Mouse (Mus musculus) liver, embryonic 14.5 days (tissue): ENCODE results near the gene Mbnl2. TPM values are rescaled to one million over a fixed set of nuclear protein-coding genes. Genes with fewer than 3 reads are reported as not detected.

Experiments used
- ATAC-seq: fragments of 200-750 bp; cut with Nextera tagmentation; 2 replicates; pipeline ENCODE4 v1.8.0; 2017; ENCODE audit warnings: moderate number of reproducible peaks, mild to moderate bottlenecking, moderate library complexity; ENCODE audit not compliant: insufficient read depth
- DNase-seq, 3 experiments: peaks; one replicate each; pipeline ENCODE4 v3.0.0-alpha.2; 2012 to 2013; ENCODE audit warnings: low read depth in 3 of 3, low spot score in 3 of 3
- H3K27ac ChIP-seq: fragments of 300-500 bp; sonication (generic); 2 replicates; pipeline ENCODE4 v1.5.1; 2014; ENCODE audit warnings: moderate library complexity, mild to moderate bottlenecking, control low read depth, inconsistent platforms
- H3K27me3 ChIP-seq: fragments of 300-500 bp; sonication (generic); 2 replicates; pipeline ENCODE4 v1.6.1; 2014; ENCODE audit warnings: mild to moderate bottlenecking, low read length, moderate library complexity; ENCODE audit not compliant: control insufficient read depth, insufficient read depth
- H3K36me3 ChIP-seq: fragments of 300-500 bp; sonication (generic); replicated peaks from 2 replicates; pipeline ENCODE4 v1.6.1; 2014; ENCODE audit warnings: low read depth; ENCODE audit not compliant: control insufficient read depth, insufficient read depth
- H3K4me1 ChIP-seq, 2 experiments: fragments of 200-500 bp in 1 of 2; fragments of 300-500 bp in 1 of 2; sonication (generic) in 1 of 2; replicated peaks; 2 replicates each; pipeline ENCODE4 v1.6.1; 2012 to 2014; ENCODE audit warnings: antibody characterized with exemption in 1 of 2, inconsistent platforms in 1 of 2, low read length in 1 of 2; ENCODE audit not compliant: control insufficient read depth in 2 of 2, insufficient read depth in 2 of 2
- H3K4me2 ChIP-seq: fragments of 300-500 bp; sonication (generic); 2 replicates; pipeline ENCODE4 v1.6.1; 2014; ENCODE audit warnings: low read depth, mild to moderate bottlenecking, control low read depth, moderate library complexity
- H3K4me3 ChIP-seq, 2 experiments: fragments of 200-500 bp in 1 of 2; fragments of 300-500 bp in 1 of 2; sonication (generic) in 1 of 2; 2 replicates each; pipeline ENCODE4 v1.5.1; 2012 to 2014; ENCODE audit warnings: low read depth in 2 of 2, low read length in 2 of 2, mild to moderate bottlenecking in 2 of 2, control low read depth in 1 of 2, inconsistent platforms in 1 of 2, moderate library complexity in 1 of 2; ENCODE audit not compliant: insufficient read depth in 1 of 2
- H3K9ac ChIP-seq: fragments of 300-500 bp; sonication (generic); replicated peaks from 2 replicates; pipeline ENCODE4 v1.6.1; 2014; ENCODE audit warnings: mild to moderate bottlenecking, control low read depth, moderate library complexity
- H3K9me3 ChIP-seq: fragments of 300-500 bp; sonication (generic); 2 replicates; pipeline ENCODE4 v1.6.1; 2016; ENCODE audit warnings: low read length, mixed read lengths; ENCODE audit not compliant: control insufficient read depth
- CTCF ChIP-seq: IDR thresholded peaks from 2 replicates; pipeline ENCODE4 v1.5.1; 2016; ENCODE audit warnings: antibody characterized with exemption, low read depth, control low read depth
- EP300 ChIP-seq: IDR thresholded peaks from 2 replicates; pipeline ENCODE4 v1.6.1; 2016; ENCODE audit warnings: antibody characterized with exemption, low read depth
- WGBS: fragments of 180-500 bp; shearing (Covaris S2); extraction: QIAGEN DNeasy Blood & Tissue Kit; methylation state at CpG from one replicate; pipeline ENCODE4 v1.1.7; 2014; ENCODE audit not compliant: insufficient replicate concordance; 5-methylcytosine and 5-hydroxymethylcytosine counted together
- polyA plus RNA-seq, 2 experiments: library from polyadenylated mRNA; depleted of rRNA in 1 of 2; stranded (reverse) in 1 of 2; unstranded in 1 of 2; fragments of >200 nt; fragmentation: Nextera tagmentation in 1 of 2; extraction: Ambion mirVana in 1 of 2; gene quantifications; 2 replicates each; pipeline versions ENCODE4 v1.2.1 to v1.2.3; 2012 to 2014

The Mbnl2 gene
- polyA plus RNA-seq, 2 experiments: 6.5 to 13.5 TPM

GRCm38 (mm10) chr14:120368914-120369391, 93.5 kb downstream of the Mbnl2 start:
- Histone ChIP-seq H3K4me3 (no peak overlapping the region), H3K9me3 (no peaks in the 10 kb centered on the region), H3K27ac (no peak overlapping the region), H3K9ac (no peak overlapping the region), H3K36me3 (no peaks in the 10 kb centered on the region), H3K4me1 (peaks cover 0 to 7% of the 10 kb centered on the region in 2 experiments; a peak in 2 of 4 replicates), H3K27me3 (no peaks in the 10 kb centered on the region), H3K4me2 (no peak overlapping the region)
- 49% methylated on average over 8 of the region's 8 CpGs for WGBS
- DNase-seq (no peak), ATAC-seq (no peak)
- TF ChIP-seq CTCF: no peak
- no peak for TF ChIP-seq EP300

GRCm38 (mm10) chr14:120370044-120370443, 94.6 kb downstream of the Mbnl2 start:
- WGBS: 50% methylated on average over 7 of the region's 14 CpGs

GRCm38 (mm10) chr14:120370631-120371030, 95.2 kb downstream of the Mbnl2 start:
- no peak for ATAC-seq
- Histone ChIP-seq H3K4me2 (no peak overlapping the region), H3K9me3 (no peaks in the 10 kb centered on the region), H3K36me3 (no peaks in the 10 kb centered on the region), H3K4me3 (no peak overlapping the region), H3K27ac (no peak overlapping the region), H3K27me3 (no peaks in the 10 kb centered on the region), H3K9ac (no peak overlapping the region), H3K4me1 (peaks cover 0 to 7% of the 10 kb centered on the region in 2 experiments; a peak in 2 of 4 replicates)
- DNase-seq: no peak
- no peak for TF ChIP-seq EP300
- TF ChIP-seq CTCF: no peak
- WGBS: 61% methylated on average over 11 of the region's 11 CpGs

More at GRCm38 (mm10) chr14:120370044-120370443, 94.6 kb downstream of the Mbnl2 start:
- H3K9me3 ChIP-seq: no peaks in the 10 kb centered on the region
- no peak overlapping the region for H3K9ac ChIP-seq
- no peak overlapping the region for H3K4me2 ChIP-seq
- H3K36me3 ChIP-seq: no peaks in the 10 kb centered on the region
- no peak overlapping the region for H3K4me3 ChIP-seq
- ATAC-seq (no peak), DNase-seq (no peak)
- TF ChIP-seq EP300 (no peak), CTCF (no peak)
- peaks cover 0 to 7% of the 10 kb centered on the region in 2 experiments; a peak in 2 of 4 replicates for H3K4me1 ChIP-seq
- H3K27ac ChIP-seq: no peak overlapping the region
- no peaks in the 10 kb centered on the region for H3K27me3 ChIP-seq

- Histone ChIP-seq H3K9me3 (no peaks in the 10 kb centered on the region), H3K9ac (no peak overlapping the region), H3K27ac (no peak overlapping the region), H3K4me1 (peaks cover 0 to 7% of the 10 kb centered on the region in 2 experiments; a peak in 2 of 4 replicates), H3K27me3 (no peaks in the 10 kb centered on the region), H3K4me2 (no peak overlapping the region), H3K36me3 (no peaks in the 10 kb centered on the region), H3K4me3 (no peak overlapping the region)
- WGBS: 60% methylated on average over 5 of the region's 5 CpGs
- ATAC-seq (no peak), DNase-seq (no peak)
- no peak for TF ChIP-seq EP300
- TF ChIP-seq CTCF: no peak
Measured at GRCm38 (mm10) chr14:120371174-120371573, 95.7 kb downstream of the Mbnl2 start.

GRCm38 (mm10) chr14:120373026-120374024, 97.9 kb downstream of the Mbnl2 start:
- DNase-seq (no peak), ATAC-seq (no peak)
- TF ChIP-seq CTCF (no peak), EP300 (no peak)
- Histone ChIP-seq H3K4me1 (peaks cover 0 to 2% of the 10 kb centered on the region in 2 experiments; a peak in 1 of 4 replicates), H3K27me3 (no peaks in the 10 kb centered on the region), H3K4me2 (no peak overlapping the region), H3K9ac (no peak overlapping the region), H3K4me3 (no peak overlapping the region), H3K36me3 (no peaks in the 10 kb centered on the region), H3K27ac (no peak overlapping the region), H3K9me3 (no peaks in the 10 kb centered on the region)
- WGBS: 60% methylated on average over 11 of the region's 11 CpGs
